Mouse (Mus musculus) thymus, postnatal 36 days (tissue): ENCODE measurements around the gene Ppp1ca.

Experiments used
- DNase-seq, 2 experiments: peaks; one replicate each; pipeline ENCODE4 v3.0.0; 2022; ENCODE audit warnings: mixed read lengths in 2 of 2

The Ppp1ca gene

DNA sequence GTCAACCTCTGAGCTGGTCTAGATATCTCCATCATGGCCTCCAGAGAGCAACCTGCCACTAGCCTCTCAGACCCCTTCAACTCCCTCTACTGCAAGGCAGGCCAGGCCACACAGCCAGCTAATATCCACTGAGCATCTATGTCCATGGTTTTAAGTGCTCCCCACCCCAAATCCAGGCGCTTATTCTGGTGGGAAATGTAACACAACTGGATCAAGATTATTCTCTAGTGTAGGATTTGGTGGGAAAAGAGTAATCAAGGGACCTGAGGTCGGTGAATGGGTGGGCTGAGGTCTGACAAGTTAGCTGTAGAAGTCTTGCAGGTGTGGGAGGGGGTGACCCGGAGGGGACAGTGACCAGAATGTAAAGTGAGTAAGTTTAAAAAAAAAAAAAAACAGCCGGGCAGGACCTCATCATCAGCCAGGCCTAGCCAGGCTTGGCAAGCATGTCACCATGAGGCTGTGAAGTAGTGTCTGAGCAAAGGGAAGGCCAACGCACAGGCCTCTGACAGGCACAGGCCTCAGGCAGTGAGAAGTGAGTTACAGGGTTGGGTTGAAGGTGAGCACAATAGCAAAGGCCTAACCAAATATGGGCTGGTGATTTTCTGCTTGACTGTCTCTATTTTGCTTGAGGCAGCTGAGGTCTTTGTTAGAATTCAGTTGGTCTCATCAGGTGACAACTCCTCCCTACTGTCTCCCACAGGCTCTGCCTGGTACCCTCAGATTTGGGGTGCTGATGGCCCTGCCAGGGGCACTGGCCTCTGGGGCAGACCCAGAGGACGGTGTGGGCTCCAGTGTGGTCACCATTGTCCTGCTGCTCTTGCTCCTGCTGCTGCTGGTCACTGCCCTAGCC is 36.4 kb upstream of the Ppp1ca start:
- DNase-seq, result peak; percentile 43 to 52

DNA sequence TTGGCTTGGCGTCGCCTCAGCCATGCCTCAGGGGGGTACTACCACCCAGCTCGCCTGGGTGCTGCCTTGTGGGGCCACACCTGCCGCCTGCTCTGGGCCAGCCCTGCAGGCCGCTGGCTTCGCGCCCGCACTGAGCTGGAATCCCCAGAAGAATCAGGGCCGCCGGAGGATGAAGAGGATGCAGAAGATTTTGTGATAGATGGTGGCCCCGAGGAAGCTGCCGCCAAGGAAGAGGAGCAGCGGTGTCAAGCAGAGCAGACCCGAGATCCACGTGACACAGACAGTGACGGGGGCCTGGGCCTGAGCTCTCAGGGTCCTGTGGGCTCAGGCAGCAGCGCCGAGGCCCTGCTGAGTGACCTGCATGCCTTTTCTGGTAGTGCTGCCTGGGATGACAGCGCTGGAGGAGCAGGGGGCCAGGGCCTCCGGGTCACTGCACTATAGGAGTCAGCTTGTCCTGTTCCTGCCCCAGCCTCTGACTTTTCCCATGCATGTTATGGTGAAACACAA is 35.7 kb upstream of the Ppp1ca start:
- DNase-seq, result peak; percentile 39 to 63

GRCm38 (mm10) chr19:4156771-4157170 is 35.1 kb upstream of the Ppp1ca start:
- DNase-seq, result no peak

DNA sequence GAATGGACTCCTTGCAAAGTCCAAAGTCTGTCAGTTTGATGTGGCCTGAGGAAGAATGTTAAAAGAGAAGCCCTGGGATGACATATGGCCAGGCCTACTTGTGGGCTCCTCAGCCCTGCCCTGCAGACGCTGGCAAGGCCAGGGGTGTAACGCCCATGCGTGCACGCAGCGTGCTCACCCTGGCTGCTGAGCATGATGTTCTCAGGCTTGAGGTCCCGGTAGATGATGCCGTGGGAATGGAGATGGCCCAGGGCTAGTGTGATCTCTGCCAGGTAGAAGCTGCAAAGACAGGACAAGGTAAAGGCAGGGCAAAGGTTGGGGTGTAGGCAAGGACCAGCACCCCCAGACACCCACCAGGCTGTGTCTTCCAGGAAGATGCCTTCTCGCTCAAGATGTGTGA is 32.8 kb upstream of the Ppp1ca start:
- no peak for DNase-seq

GRCm38 (mm10) chr19:4162646-4163542 is 29.0 kb upstream of the Ppp1ca start, which contains the start of gene Rps6kb2:
Gene Rps6kb2 (minus strand): TSS chr19:4163354.
- DNase-seq, result peak; percentile 91 to 92

DNA sequence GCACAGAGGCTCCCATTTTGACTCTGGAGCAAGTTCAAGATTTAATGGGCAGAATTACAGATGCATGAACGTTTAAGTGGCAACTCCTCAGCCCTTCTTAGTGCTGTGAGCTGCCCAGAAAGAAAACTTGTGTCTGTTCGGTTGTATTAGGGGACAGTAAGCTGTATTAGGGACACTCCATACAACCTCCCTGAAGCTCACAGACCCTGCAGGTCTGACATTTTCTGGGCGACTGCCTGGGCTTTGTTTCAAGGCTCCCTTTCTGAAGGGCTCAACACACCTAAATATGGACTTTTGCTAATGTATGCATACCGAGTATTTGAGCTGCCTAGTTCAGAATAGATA is 28.4 kb upstream of the Ppp1ca start:
- DNase-seq, result no peak

DNA sequence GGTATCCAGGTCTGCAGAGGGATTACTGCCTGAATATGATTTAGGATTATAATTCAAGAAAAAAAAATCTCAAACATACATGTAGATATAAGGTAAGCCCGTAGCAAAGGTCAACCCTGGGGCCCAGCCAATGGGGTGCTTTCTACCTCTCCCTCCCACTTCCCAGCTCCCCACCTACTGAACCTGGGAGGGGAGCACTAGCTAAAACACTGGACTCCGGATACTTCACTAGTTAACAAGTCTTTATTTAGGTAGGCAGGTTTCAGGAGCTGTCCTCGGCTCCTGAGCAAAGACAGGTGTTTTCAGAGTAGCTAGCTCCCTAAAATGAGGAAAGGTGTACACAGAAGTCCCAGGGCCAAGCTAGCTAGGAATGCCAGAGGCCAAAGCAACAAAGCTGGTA is 27.8 kb upstream of the Ppp1ca start:
- no peak for DNase-seq

- no peak for DNase-seq
These were observed 27.1 kb upstream of the Ppp1ca start for GRCm38 (mm10) chr19:4164721-4165120.

GRCm38 (mm10) chr19:4166678-4167476 is 25.0 kb upstream of the Ppp1ca start:
- DNase-seq, result no peak

DNA sequence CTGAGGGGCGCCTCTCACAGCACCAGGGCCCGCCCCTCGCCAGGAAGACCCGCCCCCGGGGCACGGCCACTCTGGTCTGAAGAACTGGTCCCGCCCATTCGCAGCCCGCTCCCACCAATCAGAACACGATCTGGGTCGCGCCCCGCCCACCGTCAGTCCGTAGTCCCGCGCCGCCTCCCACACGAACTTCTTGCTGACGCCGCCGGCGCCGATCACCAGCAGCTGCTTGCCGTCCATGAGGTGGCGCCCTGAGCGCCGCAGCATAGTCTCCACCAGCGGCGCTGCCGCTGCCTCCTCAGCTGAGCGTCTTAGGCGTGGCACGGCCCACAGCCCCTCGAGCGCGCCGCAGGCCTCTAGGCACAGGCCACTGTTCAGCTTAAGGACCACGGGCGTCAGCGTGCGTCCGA is 22.5 kb upstream of the Ppp1ca start:
- peak; percentile 99 to 100 for DNase-seq

- no peak for DNase-seq
These were observed 22.1 kb upstream of the Ppp1ca start for GRCm38 (mm10) chr19:4169810-4170209.

DNA sequence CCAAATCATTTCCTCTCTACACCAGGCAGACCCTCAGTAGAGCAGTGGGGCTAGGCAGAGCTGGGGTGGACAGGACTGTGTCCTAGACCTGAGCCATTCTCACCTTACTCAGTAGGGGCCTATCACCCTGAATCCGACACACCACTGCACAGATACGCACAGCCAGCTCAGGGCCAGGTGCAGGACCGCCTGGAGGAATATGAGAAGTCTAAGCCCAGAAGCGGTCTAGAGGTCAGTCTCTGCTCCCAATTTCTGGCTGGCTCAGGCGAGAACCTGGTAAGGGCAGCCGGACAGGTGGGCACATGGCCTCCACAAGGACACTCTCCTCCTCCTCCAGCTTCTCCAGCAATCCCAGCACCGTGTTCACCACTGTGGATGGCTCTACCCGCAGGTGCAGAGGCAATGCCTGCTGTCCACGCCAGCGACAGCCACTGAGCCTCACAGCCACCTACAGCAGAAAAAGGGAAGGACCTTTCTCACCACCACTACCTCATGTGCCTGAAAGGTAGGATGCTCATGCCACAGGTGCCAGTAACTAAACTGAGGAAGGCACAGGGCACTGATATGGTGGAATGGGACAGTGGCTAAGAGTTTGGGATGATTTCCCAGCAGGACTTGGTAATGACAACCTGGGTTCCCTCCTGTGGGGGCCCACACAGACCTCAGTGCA is 21.0 kb upstream of the Ppp1ca start:
- DNase-seq, result no peak

GRCm38 (mm10) chr19:4171393-4172290 is 20.2 kb upstream of the Ppp1ca start:
- DNase-seq, result no peak

GRCm38 (mm10) chr19:4172925-4173324 is 18.9 kb upstream of the Ppp1ca start:
- DNase-seq, result no peak

GRCm38 (mm10) chr19:4175368-4175947 is 16.4 kb upstream of the Ppp1ca start, which contains the start of gene Carns1:
Gene Carns1 (minus strand): TSS chr19:4175479.
- DNase-seq, result peak in 1 of 2 experiments; percentile 14

- DNase-seq, result no peak
These were observed 11.5 kb upstream of the Ppp1ca start for GRCm38 (mm10) chr19:4180411-4180810.

DNA sequence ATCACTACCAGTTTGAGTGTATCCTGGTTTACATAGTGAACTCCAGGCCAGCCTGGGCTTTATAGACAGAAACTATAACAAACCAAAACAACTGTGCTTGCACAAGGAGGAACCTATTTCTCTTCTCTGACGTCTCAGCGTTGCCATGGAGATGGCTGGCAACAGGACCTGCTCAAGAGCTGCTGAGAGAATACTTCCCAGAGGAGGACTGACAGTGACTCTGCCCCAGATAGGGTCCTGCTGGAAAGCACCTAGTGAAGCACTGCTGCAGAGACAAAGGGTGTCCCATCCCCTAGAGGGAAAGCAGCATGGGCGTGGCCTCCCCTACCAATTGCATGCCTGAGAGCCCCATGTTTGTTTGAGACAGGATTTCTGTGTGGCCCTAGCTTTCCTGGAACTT is 10.0 kb upstream of the Ppp1ca start:
- no peak for DNase-seq

DNA sequence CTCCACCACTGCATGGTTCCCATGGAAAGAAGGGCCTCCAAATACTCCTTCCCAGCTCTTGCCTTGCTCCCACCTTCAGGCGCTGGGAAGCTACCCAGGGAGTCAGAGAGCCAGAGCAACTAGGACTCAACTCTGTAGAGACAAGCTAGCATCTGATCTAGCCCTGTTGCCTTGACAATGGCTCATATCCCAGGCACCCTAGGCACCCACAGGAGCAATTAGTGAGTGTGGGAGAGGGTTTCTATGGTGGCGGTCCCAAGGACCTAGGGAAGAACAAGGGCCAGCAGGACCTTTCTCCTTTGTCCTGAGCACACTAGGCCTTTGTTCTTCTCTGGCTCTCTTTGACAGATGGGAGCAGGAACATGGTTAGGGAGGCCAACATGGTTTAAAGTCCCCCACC is 8.2 kb upstream of the Ppp1ca start:
- DNase-seq, result no peak

- DNase-seq, result peak; percentile 84 to 88
These were observed 6.6 kb upstream of the Ppp1ca start for GRCm38 (mm10) chr19:4184976-4185975.
